Mouse (Mus musculus): ENCODE measurements around the gene Sgms1. TPM values are rescaled to one million over a fixed set of nuclear protein-coding genes. Genes with fewer than 3 reads are reported as not detected.

Gene Sgms1
- total RNA-seq, 2 experiments from 2014 or later = 55.6 to 56.4 TPM

- no peak for DNase-seq (ENCODE audit: low spot score)
Observed at GRCm38 (mm10) chr19:32272475-32273260, 116.8 kb downstream of the Sgms1 start.

- no peak for DNase-seq (ENCODE audit: low spot score)
Observed at GRCm38 (mm10) chr19:32271455-32272200, 117.9 kb downstream of the Sgms1 start.

- no peak for DNase-seq (ENCODE audit: low spot score)
Observed at GRCm38 (mm10) chr19:32269844-32270176, 119.7 kb downstream of the Sgms1 start.

GRCm38 (mm10) chr19:32269141-32269843, 120.2 kb downstream of the Sgms1 start:
- DNase-seq (ENCODE audit: low spot score) = no peak

- no peak for DNase-seq (ENCODE audit: low spot score)
Observed at GRCm38 (mm10) chr19:32268562-32268961, 121.0 kb downstream of the Sgms1 start.

GRCm38 (mm10) chr19:32266385-32267252, 122.9 kb downstream of the Sgms1 start:
- no peak for DNase-seq (ENCODE audit: low spot score)

GRCm38 (mm10) chr19:32263753-32264152, 125.8 kb downstream of the Sgms1 start:
- DNase-seq (ENCODE audit: low spot score) = no peak

GRCm38 (mm10) chr19:32262805-32263572, 126.5 kb downstream of the Sgms1 start:
- no peak for DNase-seq (ENCODE audit: low spot score)

- DNase-seq (ENCODE audit: low spot score) = no peak
Observed at GRCm38 (mm10) chr19:32260869-32261688, 128.4 kb downstream of the Sgms1 start.

GRCm38 (mm10) chr19:32259830-32260229, 129.7 kb downstream of the Sgms1 start:
- no peak for DNase-seq (ENCODE audit: low spot score)

- no peak for DNase-seq (ENCODE audit: low spot score)
Observed at GRCm38 (mm10) chr19:32259048-32259447, 130.5 kb downstream of the Sgms1 start.

GRCm38 (mm10) chr19:32258146-32258545, 131.4 kb downstream of the Sgms1 start:
- DNase-seq (ENCODE audit: low spot score) = no peak

GRCm38 (mm10) chr19:32257616-32258015, 131.9 kb downstream of the Sgms1 start:
- no peak for DNase-seq (ENCODE audit: low spot score)

GRCm38 (mm10) chr19:32256706-32257415, 132.7 kb downstream of the Sgms1 start:
- no peak for DNase-seq (ENCODE audit: low spot score)

- no peak for DNase-seq (ENCODE audit: low spot score)
Observed at GRCm38 (mm10) chr19:32255429-32256185, 133.9 kb downstream of the Sgms1 start.

- DNase-seq (ENCODE audit: low spot score) = no peak
Observed at GRCm38 (mm10) chr19:32254739-32255344, 134.7 kb downstream of the Sgms1 start.

GRCm38 (mm10) chr19:32254204-32254603, 135.3 kb downstream of the Sgms1 start:
- no peak for DNase-seq (ENCODE audit: low spot score)

GRCm38 (mm10) chr19:32252987-32253386, 136.5 kb downstream of the Sgms1 start:
- no peak for DNase-seq (ENCODE audit: low spot score)
